Mouse (Mus musculus): ENCODE data around the gene Prkd1. TPM values are rescaled to one million over a fixed set of nuclear protein-coding genes. Genes with fewer than 3 reads are reported as not detected.
A peak's percentile ranks its signal among the peaks of the same experiment; 100 is the strongest.

Gene Prkd1
- total and polyA plus RNA-seq, 3 experiments: 3.5 to 14.8 (median 14.4) TPM

DNA sequence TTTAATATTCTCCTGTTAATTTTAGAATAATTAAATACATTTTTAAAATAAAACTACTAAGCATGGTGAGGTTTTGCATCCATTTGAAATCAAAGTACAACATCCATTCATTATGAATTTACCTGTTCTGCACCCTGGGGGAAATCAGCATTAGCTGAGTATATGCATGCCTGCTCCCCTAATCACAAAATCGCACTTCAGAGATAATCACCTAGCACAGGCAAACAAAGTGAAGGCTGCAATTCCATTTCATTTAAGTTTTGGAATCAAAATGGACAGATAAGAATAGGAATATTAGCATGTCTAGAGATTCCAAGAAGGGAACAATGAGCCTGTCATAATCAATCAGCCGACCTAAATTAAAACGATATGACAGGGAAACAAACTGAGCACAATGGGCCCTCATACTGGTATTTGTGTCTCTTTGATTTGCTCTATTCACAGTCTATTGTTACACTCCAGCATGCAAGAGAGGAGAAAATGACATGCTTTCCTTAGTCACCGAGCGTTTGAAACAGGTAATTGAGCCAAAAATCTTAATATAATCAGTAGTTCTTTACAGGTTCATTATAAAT, 218.7 kb downstream of the Prkd1 start:
- no peak for DNase-seq

DNA sequence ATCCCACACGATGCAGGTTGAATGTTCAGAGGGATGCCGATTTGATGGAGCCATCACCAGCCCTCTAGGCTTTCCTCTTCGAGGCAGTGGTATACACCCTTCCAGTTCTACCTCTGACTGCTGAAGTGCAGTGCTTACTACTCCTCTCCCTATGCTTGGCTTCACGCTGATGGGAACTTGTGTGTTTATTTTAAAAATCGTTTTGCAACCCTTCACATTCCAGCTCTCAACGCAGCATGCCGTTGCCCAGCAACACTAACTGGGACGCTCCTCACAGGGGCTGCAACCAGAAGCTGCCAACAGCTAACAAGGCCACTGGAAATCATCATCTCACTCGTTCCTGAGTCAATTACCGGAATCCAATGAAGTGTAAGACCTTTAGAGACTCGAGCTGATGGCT, 296.5 kb downstream of the Prkd1 start:
- no peak for DNase-seq

DNA sequence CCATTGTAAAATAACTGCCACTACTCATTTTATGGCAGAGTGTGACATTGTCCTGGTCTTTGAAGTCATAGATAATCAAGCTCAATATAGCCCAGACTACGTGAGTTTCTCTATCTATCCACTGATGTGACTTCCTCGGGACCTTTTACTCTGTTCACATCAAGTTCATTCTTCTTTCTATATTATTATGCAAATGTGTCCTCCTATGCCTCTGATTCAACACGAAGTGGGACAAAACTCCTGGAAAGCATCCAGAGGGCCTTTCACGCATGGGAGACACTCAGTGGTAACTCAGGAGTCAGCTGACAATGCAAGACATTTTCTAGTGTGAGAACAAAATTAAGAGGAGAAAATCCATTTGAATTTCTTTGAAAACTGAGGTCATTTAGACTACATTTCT, 315.7 kb downstream of the Prkd1 start:
- DNase-seq: no peak

DNA sequence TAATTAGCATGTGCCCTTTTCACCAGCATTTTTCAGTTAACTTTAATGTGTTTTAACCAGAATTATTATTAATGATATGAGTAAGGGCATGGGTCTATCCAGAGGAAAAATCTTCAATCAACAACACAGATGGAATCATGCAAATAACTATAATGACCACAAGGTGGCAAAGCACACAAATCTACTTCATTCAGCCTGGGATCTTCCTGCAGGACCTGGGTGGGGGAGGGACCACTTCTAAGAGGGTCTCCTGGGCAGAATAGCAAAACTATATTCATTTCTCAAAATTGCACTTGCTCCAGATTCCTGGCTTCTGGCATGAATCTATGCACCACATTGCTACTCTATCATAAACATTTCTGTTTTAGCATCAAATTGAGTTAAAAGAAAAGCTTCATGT, 334.3 kb downstream of the Prkd1 start:
- no peak for DNase-seq

DNA sequence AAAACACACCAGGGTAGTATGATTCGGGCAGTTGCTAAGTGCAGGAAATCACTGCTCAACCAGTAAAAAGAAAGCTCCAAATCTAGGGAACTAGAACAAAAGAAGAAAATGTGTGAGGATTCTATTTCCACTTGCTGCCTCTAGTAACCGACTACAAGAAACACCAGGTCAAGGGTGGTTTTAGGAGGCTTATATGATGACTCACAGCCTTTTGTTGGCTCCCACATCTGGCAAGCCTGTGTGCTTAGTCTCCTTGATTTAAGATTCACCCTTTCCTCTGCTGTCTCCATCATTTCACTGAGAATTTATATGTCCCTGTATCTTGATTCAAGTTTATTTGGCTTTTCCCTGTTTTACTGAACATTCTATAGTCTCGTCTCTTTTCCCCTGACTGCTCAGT, 339.6 kb downstream of the Prkd1 start:
- DNase-seq: peak; percentile 44

DNA sequence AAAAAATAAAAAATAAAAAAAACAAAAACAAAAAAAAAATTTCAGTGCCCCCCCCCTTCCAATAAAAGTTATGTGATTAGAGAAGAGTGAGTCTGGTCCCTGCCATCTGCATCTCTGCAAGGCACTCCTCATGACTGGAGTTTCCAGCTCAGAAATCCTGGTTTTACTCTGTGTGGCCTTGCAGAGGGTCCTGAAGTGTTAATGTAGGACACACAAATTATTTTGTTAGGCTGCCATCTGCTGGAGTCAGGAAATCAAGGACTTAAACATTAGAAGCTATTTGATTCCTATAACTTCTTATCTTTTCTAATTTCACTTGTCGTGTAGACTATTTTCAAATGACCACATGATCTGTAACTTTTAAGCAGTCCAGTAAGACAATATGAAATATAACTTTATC, 347.6 kb downstream of the Prkd1 start:
- no peak for DNase-seq

DNA sequence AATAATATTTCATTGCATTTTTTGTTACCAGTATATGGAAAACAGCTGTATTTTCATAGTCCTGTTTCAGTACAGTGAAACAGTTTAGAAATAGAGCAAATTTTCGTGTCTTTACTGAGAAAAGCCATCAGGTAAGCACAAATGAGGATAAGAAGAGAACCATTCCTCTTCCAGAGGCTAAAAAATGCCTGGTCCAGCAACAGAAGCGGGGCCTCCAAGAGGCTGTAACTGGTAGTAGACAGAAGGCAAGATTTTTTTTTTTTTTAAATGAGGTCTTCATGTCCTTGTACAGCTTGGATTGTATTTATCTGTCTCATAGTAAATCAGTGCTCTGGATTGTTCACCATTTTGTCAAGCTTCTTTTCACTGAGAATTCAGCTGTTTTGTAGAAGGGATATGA, 352.8 kb downstream of the Prkd1 start:
- DNase-seq: no peak

DNA sequence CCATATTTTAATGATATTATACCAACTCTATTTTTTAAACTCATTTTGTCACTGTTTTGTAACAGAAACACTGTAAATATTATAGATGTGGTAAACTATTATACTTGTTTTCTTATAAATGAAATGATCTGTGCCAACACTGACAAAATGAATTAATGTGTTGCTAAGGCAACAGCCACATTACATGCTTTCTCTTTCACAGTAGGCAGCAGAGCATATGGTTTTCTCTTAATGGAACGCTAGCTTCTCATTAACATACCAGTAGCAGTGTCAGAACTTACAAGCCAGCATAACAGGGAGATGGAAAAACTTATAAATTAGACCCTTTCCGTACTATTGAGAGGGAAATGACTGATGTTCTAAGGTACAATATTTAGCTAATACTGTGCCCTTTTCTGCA, 353.3 kb downstream of the Prkd1 start:
- no peak for DNase-seq

DNA sequence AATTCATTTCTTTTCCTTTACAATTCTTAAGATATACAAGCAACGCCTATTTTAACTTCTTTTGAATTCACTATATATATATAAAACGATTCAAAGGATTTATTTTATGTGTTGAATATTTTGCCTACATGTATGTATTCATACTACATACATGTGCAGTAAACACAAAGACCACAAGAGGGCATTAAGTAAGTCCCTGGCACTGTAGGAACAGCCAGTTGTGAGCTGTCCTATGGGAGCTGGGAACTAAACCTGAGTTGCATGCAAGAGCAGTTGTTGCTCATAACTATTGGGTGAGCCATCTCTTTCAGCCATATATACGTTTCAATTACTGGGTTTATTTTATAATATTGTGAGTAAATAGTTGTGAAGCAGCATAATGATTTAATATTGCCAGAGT, 356.1 kb downstream of the Prkd1 start:
- DNase-seq: no peak

All from adrenal gland, adult 2 months (tissue).